Mouse (Mus musculus) cerebellum, adult 18-20 months (tissue): ENCODE data around the gene Zfp143.
"Not testable (repeated sequence)": the region's sequence is repeated elsewhere in the genome, so short reads cannot be mapped to it uniquely, and the experiment has no call there.

Experiments
- DNase-seq, 2 experiments: peaks; one replicate each; pipeline ENCODE4 v3.0.0; 2021

The Zfp143 gene

DNA sequence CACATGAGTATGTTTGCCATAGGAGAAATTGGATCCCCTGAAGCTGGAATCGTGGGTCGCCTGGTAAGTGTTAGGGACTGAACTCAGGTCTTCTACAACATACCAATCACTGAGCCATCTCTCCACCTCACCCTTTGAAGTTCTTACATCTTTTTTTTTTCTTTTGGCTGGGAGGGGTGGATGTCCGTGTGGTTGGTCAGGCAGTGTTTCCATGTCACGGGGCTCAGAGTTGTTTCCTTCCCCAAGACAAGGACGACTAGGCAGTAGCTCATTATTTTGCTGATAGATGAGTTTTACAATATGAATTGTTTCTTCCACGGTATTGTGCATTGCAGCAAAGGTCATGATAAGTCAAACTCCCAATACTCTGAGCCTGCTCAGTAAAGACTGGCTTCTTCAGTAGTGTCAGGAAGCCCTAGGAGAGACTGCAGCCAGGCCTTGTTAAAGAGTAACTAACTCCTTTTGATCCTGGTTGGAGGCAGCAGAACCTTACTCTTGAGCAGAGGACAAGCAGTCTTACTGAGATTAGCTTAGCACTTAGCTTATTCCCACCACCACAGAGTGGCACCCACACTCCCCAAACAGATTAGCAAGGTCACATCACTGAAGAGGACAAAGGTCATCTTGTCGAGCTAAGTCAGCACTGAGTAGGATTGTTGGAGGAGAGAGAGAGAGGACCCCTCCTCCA lies 36.2 kb downstream of the Zfp143 start:
- DNase-seq = no peak

DNA sequence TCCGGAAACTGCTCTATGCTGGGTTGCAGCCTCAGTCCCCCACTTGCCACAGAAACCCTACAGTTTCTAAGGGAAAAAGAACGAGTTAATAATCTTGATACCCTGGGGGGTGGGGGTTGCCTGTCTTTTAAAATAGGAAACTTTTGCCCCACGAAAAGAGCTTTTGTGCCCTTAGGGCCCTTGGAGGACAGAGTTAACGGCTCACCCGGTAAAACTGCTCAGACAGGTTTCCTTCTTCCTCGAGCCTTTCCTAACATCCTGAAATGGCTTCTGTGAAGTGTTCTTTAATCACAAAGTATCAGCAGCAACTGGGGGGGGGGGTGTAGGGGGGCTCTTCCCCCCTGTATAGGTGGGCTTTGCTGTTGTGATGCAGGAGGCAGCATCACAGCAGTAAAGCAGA lies 39.8 kb downstream of the Zfp143 start:
- no peak for DNase-seq

DNA sequence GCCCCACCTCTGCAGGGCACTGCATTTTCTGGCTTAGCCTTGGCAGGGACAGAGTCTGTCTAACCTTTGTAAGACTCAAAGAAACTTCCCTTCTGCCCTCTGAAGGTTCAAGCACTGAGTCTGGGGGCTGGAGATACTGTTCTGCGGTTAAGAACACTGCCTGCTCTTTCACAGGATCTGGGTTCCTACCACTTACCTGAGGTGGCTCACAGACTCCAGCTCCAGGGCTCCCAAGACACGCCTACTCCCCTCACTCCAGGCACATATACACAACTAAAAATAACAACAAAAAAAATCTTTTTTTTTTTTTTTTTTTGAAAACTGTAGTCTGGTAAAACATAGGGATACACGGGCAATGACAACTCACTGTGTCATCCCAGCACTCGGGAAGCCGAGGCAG lies 40.2 kb downstream of the Zfp143 start:
- DNase-seq = no peak

DNA sequence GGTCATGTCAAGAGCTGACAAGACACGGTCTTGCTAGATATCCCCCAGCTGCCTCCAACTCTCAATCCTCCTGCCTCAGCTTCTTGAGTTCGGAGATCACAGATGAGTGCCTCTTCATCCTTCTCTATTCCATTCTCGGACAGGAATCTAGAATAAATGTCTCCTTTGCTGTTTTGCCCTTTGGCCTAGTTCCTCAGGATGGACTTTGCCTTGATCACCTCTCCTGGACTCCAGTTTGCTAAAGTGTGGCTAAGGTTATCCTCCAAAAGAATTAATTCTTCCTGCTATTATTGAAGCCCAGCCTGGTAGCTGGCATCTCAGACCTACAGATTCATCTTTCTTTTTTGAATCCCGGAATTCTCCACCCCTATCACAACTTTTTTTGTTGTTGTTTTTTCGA lies 44.0 kb downstream of the Zfp143 start:
- DNase-seq = no peak

DNA sequence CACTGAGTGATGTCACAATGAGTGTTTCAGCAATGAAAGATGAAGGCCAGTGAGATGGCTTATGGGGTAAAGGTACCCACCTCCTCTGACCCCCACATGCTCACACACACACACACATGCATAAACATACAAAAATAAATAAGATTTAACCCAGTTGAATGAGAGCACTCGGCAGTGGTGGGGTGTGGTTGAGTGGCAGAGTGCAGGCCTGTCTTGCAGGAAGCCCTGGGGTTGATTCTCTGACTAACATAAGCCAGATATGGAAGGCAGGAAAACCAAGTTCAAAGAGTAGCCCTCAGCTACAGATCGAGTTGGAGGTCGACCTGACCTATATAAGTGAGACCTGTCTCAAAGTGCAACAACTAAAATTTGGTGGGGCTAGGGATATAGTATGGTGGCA lies 45.6 kb downstream of the Zfp143 start:
- DNase-seq = no peak

DNA sequence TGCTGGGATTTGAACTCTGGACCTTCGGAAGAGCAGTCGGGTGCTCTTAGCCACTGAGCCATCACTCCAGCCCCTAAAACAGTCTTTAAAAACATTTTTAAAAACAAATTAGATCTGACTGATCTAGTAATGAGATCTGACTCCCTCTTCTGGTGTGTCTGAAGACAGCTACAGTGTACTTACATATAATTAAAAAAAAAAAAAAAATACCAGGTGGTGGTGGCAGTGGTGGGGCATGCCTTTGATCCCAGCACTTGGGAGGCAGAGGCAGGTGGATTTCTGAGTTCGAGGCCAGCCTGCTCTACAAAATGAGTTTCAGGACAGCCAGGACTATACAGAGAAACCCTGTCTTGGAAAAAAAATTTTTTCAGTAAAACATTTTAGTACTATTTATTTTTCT lies 47.5 kb downstream of the Zfp143 start:
- not testable (repeated sequence) for DNase-seq

DNA sequence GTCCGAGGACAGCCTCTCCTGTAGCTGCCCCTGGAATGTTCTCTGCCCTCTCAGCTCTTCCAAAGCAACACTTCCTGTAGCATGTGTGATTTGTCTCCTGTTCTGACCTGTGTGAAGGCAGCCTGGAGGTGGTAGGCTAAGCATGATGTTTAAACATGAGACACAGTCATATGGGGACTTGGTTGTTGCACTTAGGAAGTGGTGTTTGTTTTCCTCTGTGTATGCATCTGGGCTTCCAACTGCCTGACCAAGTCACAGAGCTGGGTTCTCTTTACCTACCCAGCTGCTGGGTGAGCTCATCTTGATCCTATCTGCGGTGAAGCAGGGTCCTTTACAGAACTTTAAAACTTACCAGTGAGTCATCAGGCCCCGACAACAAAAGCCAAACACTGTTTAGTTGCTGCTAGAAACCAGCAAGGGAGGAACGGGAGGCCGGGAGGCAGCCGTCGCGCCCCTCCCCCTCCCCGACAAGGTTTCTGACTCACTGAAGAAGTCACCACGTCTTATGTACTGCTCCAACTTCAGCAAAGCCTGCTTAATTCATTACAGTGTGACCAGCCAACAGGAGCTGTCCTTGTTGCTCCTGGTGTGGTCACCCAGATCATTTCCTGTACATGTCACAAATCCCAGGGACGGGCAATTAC lies 48.1 kb downstream of the Zfp143 start:
- DNase-seq = no peak

DNA sequence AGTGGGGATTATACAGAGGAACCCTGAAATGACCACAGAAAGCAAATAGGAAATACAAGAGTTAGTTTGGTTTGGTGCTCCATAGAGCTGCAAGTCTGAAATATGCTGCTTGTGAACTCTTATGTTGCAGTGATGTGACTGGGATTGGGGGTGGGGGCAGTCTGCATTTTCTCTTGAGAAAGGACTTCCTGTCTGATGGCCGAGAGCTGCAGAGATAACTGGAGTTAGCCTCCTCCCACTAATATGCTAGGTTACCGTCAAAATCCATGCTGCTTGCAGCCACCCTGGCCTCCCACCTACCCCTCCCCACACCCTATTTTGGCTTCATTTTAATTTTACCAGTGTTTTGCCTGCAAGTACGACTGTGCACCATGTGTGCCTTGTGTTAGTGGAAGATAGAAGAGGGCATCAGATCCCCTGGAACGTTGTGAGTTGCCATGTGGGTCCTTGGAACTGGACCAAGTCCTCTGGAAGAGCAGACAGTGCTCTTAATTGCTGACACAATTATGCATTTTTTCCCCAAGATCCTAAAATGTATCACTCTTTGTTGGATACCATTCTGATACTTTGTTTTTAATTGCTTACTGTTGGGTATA lies 49.1 kb downstream of the Zfp143 start:
- no peak for DNase-seq

DNA sequence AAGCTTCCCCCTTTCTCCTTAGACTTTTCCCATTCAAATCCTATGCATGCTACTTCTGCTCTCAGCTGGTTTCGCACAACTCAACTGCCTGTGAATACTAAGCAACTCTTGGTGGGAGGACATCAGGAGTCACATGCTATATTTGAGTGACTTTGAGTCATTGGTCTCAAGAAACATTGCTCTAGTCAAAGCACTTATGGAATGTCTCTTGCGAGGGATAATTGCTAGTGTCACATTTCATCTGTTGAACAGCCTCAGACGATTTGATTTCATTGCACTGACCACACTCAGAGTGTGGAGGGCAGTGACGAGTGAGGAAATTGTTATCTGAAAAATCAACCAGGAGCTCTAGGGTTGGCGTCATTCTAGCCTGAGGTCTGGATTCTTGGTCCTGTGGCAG lies 53.7 kb downstream of the Zfp143 start:
- DNase-seq = no peak

DNA sequence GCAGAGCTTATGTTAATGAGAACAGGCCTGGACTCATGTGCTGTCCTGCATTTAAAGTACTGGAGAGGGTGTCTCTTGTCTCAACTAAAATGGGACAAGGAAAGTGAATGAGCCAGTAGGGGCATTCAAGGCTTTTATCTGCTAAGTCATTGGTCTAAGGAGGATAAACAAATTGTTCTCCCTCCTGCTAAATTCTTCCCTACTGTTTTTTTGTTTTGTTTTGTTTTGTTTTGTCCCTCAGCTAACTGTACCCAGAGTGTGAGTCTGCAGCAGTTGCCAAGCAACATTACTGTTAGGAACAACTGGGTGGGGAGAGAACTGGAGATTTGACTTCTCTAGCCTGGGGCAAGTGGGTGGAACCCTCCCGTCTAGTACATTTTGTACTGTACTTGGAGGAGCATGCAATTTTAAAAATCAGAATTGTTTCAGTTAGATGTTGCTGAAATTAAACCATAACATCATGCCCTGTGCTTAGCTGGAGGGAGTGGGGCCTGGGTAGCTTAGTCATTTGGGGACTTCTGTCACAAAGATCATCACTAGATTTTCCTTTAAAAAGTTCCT lies 55.8 kb downstream of the Zfp143 start:
- no peak for DNase-seq

DNA sequence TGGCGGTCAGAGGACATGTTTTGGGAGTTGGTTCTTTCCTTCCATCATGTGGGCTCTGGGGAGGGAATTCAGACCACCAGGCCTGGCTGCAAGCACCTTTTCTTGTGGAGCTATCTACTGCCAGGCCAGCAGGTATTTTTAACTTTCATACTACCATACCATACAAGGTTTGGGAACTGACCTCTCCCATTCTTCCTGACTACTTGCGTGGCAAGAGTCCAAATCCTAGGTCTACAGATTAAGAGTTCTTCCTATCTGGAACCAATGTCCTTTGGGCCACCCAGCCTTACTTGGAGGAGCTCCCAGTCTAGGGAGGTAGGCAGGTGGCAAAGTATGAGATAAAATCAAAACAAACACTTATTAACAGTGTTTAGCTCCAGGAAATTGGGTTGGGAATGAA lies 57.4 kb downstream of the Zfp143 start:
- DNase-seq = no peak

DNA sequence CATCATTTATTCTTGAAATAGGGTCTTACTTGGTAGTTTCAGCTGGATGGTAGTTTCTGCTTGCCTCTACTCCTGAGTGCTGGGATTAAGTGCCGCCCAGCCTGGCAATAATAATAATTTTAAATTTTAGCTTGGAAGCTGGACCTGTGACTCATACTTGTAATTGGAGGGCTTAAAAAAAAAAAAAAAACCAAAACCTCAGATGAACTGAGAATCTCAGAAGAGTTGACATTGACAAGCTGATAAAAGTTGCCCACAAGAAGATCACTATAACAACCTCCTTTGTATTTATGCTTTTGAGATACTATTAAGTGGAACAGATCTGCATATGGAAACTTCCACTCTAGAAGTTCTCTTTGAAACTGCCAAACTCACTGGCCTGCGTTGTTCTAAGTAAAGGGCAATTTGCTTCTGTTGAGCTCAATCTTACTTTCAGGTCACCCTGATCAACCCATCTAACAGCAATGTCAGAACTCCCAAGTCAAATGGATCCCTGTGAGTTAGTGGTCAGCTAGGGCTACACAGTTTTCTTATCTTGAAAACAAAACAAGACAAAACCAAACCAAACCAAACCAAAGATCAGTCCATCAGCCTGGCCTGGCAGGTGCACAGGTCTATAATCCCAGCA lies 59.3 kb downstream of the Zfp143 start:
- no peak for DNase-seq

DNA sequence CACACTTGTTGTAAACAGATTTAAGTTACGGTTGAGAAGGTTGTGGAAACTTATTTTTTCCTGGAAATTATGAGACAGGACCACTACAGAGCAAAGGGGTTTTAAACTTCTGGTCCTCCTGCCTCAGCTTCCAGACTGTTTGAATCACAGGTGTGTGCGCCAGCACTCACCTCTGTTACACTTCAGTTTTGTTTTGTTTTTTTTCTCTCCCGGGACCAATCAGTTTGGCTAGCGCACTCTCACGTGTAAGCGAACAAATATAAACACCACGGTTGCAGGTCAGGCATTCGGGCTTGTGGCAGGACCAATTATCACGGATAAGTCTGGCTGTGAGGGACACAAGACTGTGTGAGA lies 60.1 kb downstream of the Zfp143 start:
- DNase-seq = no peak

DNA sequence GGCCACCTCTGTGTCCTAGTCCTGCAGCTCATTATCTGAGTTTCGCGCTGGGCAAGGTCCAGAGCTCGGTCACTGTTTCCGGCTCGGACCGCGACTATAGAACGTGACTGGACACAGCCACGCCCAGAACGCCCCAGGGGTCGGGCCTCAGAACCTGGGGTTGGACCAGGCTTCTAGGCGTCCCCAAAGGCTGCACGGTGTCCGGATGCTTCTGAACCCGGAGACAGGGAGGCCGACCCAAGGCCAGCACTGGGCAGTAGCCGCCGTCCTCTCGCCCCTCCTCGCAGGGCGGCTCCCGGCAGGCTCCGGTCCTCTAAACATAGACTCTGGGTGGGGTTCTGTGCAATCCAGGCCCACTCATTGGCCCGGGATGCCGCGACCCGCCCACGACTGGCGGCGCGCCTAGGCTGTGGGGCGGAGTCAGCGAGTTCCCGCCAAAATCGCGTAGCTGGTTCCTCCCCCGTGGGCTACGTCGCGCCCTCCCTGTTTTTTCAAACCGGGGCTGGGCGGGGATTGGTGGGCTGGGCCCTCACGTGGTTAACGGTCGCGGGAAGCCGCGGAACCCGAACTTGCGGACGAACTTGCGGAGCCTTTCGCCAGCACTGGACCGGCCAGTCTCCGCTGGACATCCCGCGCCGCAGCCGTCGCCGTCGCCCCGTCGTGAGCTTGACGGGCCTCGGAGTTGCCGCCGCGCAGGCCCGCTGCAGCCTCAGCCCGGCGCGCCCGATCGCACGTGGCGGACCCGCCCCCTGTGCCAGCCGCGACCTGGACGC lies 60.7 kb downstream of the Zfp143 start, which contains the start of gene Wee1:
Wee1 (plus strand) TSS at position 531 of the 773 bp plus-strand sequence.
- DNase-seq = peak; percentile 98 to 99

DNA sequence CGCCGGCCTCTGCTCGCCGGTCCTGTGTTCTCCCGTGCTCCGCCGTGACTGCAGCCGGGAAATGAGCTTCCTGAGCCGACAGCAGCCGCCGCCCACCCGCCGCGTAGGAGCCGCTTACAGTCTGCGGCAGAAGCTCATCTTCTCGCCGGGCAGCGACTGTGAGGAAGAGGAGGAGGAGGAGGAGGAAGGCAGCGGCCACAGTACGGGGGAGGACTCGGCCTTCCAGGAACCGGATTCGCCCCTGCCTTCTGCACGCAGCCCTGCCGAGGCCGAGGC lies 61.2 kb downstream of the Zfp143 start:
- no peak for DNase-seq

DNA sequence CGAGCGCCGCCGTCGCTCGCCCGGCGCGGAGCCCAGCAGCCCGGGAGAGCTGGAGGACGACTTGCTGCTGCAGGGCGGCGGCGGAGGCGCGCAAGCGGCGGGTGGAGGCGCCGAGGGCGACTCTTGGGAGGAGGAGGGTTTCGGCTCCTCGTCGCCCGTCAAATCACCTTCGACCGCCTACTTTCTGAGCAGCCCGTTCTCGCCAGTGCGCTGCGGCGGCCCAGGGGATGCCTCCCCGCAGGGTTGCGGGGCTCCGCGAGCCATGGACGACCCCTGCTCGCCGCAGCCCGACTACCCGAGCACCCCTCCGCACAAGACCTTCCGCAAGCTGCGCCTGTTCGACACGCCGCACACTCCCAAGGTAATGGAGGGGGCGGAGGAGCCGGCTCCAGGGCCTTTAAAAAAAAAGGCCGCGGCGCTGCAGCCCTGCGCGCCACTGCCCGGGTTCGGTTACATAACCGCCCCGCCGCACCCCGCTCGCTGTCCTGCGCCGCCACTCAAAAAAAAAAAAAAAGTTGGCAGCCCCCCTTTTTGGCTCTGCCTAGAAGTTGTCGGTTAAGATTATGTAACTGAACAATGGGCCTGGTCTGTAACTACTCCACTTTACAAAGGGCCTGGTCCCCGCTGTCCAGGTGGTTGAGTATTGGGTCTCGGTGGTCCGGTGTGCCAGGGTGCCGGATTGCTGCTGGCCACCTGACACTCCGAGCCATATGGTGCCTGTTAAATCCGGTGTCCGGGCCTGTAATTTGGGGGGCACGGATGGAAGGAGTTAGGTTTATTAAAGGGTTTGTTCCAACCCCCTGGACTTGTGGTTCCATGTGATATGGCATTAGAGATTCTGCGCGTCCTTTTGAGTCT lies 61.8 kb downstream of the Zfp143 start:
- DNase-seq = peak; percentile 68 to 82

DNA sequence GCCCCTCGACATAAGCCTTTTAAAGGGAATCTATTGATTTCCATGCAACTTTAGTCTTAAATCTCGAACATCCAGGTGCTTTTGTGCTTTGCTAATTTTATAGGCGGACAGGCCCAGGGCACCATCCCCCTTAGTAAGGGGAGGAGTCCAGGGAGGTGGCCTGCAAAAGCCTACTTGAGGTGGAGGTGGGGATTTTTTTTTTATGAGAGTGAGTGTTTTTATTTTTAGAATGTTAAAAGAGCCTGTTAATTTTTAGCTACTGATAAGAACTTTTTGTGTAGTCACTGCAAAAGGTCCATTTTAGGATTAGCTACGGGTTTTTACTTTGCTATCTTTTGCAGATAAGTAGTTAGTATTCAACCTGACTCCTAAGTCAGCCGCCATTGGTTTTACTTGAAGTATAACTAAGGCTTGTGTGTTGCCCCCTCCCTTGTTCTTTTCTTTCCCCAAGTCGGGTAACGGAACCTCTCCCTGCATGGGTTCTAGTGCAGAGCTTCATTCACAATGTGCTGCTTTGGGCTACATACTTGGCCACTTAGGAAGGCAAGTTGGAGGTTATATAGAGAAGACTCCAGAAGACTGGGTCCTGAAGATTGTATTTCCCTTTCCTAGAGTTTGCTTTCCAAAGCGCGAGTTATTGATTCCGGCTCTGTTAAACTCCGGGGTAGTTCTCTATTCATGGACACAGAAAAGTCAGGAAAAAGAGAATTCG lies 63.0 kb downstream of the Zfp143 start:
- peak in 1 of 2 experiments; percentile 10 for DNase-seq

DNA sequence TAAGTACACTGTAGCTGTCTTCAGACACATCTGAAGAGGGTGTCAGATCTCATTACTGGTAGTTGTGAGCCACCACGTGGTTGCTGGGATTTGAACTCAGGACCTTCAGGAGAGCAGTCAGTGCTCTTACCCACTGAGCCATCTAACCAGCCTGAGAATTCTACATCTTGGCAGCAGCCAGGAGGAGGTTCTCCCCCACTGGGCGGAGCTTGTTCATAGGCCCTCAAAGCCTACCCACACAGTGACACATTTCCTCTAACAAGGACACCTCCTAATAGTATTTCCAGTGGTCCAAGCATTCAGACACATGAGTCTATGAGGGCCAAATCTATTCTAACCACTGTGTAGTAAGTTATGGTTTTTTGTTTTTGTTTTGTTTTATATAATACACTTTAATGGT lies 67.5 kb downstream of the Zfp143 start:
- DNase-seq = no peak

DNA sequence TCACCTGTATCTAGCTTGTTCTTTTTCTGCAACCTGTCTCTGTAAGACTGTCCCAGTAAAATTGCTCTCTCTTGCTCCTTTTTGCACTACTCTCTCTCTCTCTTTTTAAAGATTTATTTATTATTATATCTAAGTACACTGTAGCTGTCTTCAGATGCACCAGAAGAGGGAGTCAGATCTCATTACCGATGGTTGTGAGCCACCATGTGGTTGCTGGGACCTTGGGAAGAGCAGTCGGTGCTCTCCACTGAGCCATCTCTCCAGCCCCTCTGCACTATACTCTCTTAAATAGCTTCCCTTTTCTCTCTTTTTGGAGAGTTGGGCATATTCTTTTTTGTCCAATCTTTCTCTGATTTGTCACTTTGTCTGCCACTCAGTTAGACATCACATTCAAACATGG lies 71.3 kb downstream of the Zfp143 start:
- DNase-seq = not testable (repeated sequence)

DNA sequence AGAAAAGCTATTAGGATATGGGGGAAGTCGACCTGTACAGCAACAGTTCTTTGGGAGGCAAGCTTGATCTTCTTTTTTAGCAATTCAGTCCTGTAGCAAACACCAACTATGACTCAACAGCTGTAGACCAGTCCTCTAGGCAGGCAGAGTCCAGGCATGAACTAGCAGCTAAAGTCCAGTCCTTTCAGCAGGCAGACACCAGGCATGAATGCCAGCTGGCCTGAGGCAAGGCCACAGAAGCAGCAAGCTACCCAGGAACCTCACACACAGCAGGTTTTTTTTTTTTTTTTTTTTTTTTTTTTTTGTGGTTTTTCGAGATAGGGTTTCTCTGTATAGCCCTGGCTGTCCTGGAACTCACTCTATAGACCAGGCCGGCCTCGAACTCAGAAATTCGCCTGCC lies 73.0 kb downstream of the Zfp143 start:
- no peak for DNase-seq

DNA sequence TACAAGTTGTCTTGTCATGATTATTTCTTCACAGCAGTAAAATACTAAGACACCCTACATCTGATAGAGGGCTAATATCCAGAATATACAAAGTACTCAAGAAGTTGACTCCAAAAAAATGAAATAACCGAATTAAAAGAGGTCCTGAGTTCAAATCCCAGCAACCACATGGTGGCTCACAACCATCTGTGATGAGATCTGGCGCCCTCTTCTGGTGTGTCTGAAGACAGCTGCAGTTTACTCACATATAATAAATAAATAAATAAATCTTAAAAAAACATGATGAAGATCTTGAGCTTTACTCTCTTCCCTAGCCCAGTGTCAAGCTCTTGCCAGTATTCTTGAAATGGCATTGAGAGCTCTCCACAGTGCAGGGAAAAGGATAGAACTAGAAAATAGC lies 77.5 kb downstream of the Zfp143 start:
- no peak for DNase-seq

DNA sequence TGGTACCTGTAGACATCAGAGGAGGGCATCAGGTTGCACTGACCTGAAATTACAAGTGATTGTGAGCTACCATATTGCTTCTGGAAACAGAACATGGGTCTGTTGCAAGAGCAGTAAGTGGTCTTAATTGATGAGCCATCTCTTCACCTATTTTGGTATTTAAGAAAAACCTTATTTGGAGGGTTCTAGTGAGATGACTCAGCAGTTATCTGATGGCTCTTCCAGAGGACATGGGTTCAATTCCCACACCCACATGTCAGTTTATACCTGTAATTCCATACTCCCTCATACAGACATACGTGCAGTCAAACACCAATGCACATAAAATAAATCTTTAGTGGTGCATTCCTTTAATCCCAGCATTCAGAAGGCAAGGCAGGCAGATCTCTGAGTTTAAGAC lies 82.8 kb downstream of the Zfp143 start:
- DNase-seq = no peak
